Mouse (Mus musculus) cerebellum, postnatal 14 days (tissue): Measurements from ENCODE around the gene Cdc42se1.
A peak's percentile ranks its signal among the peaks of the same experiment; 100 is the strongest.

Experiments used
- DNase-seq, 2 experiments: peaks; one replicate each; pipeline ENCODE4 v3.0.0; 2021; ENCODE audit warnings: mixed read lengths in 2 of 2

Gene Cdc42se1

GRCm38 (mm10) chr3:95250783-95251424, 22.4 kb downstream of the Cdc42se1 start, which contains the start of gene Bnipl:
Bnipl (minus strand) TSS chr3:95251193.
- no peak for DNase-seq

GRCm38 (mm10) chr3:95256931-95257330, 28.4 kb downstream of the Cdc42se1 start:
- DNase-seq, result no peak

- no peak for DNase-seq
Measured at GRCm38 (mm10) chr3:95261975-95262374, 33.4 kb downstream of the Cdc42se1 start.

- peak; percentile 70 to 76 for DNase-seq
Measured at GRCm38 (mm10) chr3:95263089-95263739, 34.7 kb downstream of the Cdc42se1 start.

- no peak for DNase-seq
Measured at GRCm38 (mm10) chr3:95264724-95265123, 36.2 kb downstream of the Cdc42se1 start.

- DNase-seq, result no peak
Measured at GRCm38 (mm10) chr3:95266052-95266451, 37.5 kb downstream of the Cdc42se1 start.

- DNase-seq, result no peak
Measured at GRCm38 (mm10) chr3:95267855-95268254, 39.3 kb downstream of the Cdc42se1 start.

GRCm38 (mm10) chr3:95269789-95270188, 41.3 kb downstream of the Cdc42se1 start:
- DNase-seq, result no peak

- DNase-seq, result no peak
Measured at GRCm38 (mm10) chr3:95270766-95271364, 42.3 kb downstream of the Cdc42se1 start.

- peak; percentile 90 to 92 for DNase-seq
Measured at GRCm38 (mm10) chr3:95273471-95273870, 44.9 kb downstream of the Cdc42se1 start.

- no peak for DNase-seq
Measured at GRCm38 (mm10) chr3:95274453-95274852, 45.9 kb downstream of the Cdc42se1 start.

GRCm38 (mm10) chr3:95275161-95275560, 46.6 kb downstream of the Cdc42se1 start:
- DNase-seq, result no peak

GRCm38 (mm10) chr3:95276428-95276934, 47.9 kb downstream of the Cdc42se1 start:
- DNase-seq, result no peak

GRCm38 (mm10) chr3:95277149-95277551, 48.6 kb downstream of the Cdc42se1 start:
- peak; percentile 42 to 44 for DNase-seq

- DNase-seq, result peak; percentile 45 to 58
Measured at GRCm38 (mm10) chr3:95280747-95281146, 52.2 kb downstream of the Cdc42se1 start.

GRCm38 (mm10) chr3:95281216-95282126, 52.9 kb downstream of the Cdc42se1 start, which contains the start of the genes Mindy1 and Prune1:
Mindy1 (plus strand) TSS chr3:95281345.
Prune1 (minus strand) TSS chr3:95282076.
- peak; percentile 99 to 100 for DNase-seq

- DNase-seq, result peak; percentile 32 to 61
Measured at GRCm38 (mm10) chr3:95282381-95282864, 53.9 kb downstream of the Cdc42se1 start.

GRCm38 (mm10) chr3:95282865-95283588, 54.5 kb downstream of the Cdc42se1 start:
- DNase-seq, result peak; percentile 88 to 90

- DNase-seq, result no peak
Measured at GRCm38 (mm10) chr3:95283589-95283941, 55.0 kb downstream of the Cdc42se1 start.

- no peak for DNase-seq
Measured at GRCm38 (mm10) chr3:95284062-95284461, 55.5 kb downstream of the Cdc42se1 start.

GRCm38 (mm10) chr3:95284501-95285281, 56.2 kb downstream of the Cdc42se1 start:
- DNase-seq, result no peak
